ENCODE assay signal across 32 mouse cellular contexts in genomic region chr17:63972181-63972580, GRCm38 (mm10).
A peak's percentile ranks its signal among the peaks of the same experiment; 100 is the strongest.
DNase-seq lines count a peak whose midpoint lies in the region; ATAC-seq lines count a peak whose summit lies in the region.
"Had no signal": no experiment of that assay in that cellular context is flagged by ENCODE, and none has a peak within 500 bp of the region (broad histone marks: within the 10 kb centered on the region; RNA-seq: fewer than 3 reads in every experiment).

No protein-coding gene starts in this region.

- H3K9me3 ChIP-seq in heart, embryonic 13.5 days: no peaks in the 10 kb centered on the region
- H3K9me3 ChIP-seq in heart, embryonic 10.5 days: no peaks in the 10 kb centered on the region
- H3K9me3 ChIP-seq in liver, embryonic 12.5 days (replicated peaks): no peaks in the 10 kb centered on the region
- H3K9me3 ChIP-seq in liver, embryonic 11.5 days (ENCODE audit: control insufficient read depth, low read length): no peaks in the 10 kb centered on the region
- no peaks in the 10 kb centered on the region for H3K9me3 ChIP-seq in liver, embryonic 13.5 days (replicated peaks)
- H3K9me3 ChIP-seq: embryonic facial prominence, embryonic 10.5 days; embryonic facial prominence, embryonic 13.5 days; forebrain, embryonic 10.5 days; forebrain, embryonic 13.5 days; G1E; hindbrain, embryonic 13.5 days had no signal

- no peak overlapping the region for H3K4me2 ChIP-seq in heart, embryonic 13.5 days
- no peak overlapping the region for H3K4me2 ChIP-seq in liver, embryonic 12.5 days
- H3K4me2 ChIP-seq in liver, embryonic 11.5 days: no peak overlapping the region
- no peak overlapping the region for H3K4me2 ChIP-seq in liver, embryonic 13.5 days
- H3K4me2 ChIP-seq: embryonic facial prominence, embryonic 13.5 days; forebrain, embryonic 13.5 days; heart, embryonic 11.5 days; hindbrain, embryonic 13.5 days had no signal

- H3K27me3 ChIP-seq in heart, embryonic 13.5 days (replicated peaks): no peaks in the 10 kb centered on the region
- H3K27me3 ChIP-seq in heart, embryonic 10.5 days (ENCODE audit: insufficient read depth, poor library complexity, severe bottlenecking): no peaks in the 10 kb centered on the region
- no peaks in the 10 kb centered on the region for H3K27me3 ChIP-seq in liver, embryonic 12.5 days (replicated peaks)
- no peaks in the 10 kb centered on the region for H3K27me3 ChIP-seq in liver, embryonic 11.5 days (replicated peaks; ENCODE audit: control insufficient read depth, insufficient read depth, low read length)
- no peaks in the 10 kb centered on the region for H3K27me3 ChIP-seq in liver, embryonic 13.5 days
- H3K27me3 ChIP-seq: CH12.LX; embryonic facial prominence, embryonic 13.5 days; forebrain, embryonic 13.5 days; hindbrain, embryonic 13.5 days; Patski had no signal

- H3K4me1 ChIP-seq in heart, embryonic 13.5 days: peaks cover 40% of the 10 kb centered on the region
- H3K4me1 ChIP-seq in heart, embryonic 10.5 days: peaks cover 23% of the 10 kb centered on the region; the same call in 1 of the 2 replicates
- peaks cover 72% of the 10 kb centered on the region for H3K4me1 ChIP-seq in liver, embryonic 12.5 days
- H3K4me1 ChIP-seq in liver, embryonic 11.5 days (replicated peaks; ENCODE audit: control insufficient read depth, insufficient read depth, low read length): peaks cover 23% of the 10 kb centered on the region
- H3K4me1 ChIP-seq in liver, embryonic 13.5 days (replicated peaks): peaks cover 66% of the 10 kb centered on the region
- H3K4me1 ChIP-seq: embryonic facial prominence, embryonic 13.5 days; forebrain, embryonic 13.5 days had no signal

- WGBS in heart, embryonic 13.5 days: 31% methylated on average over 4 of the region's 4 CpGs
- 34% methylated on average over 4 of the region's 4 CpGs for WGBS in heart, embryonic 10.5 days
- whole genome bisulfite sequencing in liver, embryonic 12.5 days (ENCODE audit: insufficient replicate concordance): 55% methylated on average over 4 of the region's 4 CpGs
- WGBS in liver, embryonic 11.5 days: 61% methylated on average over 4 of the region's 4 CpGs
- WGBS in liver, embryonic 13.5 days (ENCODE audit: insufficient replicate concordance): 51% methylated on average over 4 of the region's 4 CpGs

- no peak overlapping the region for H3K4me3 ChIP-seq in heart, embryonic 13.5 days
- no peak overlapping the region for H3K4me3 ChIP-seq in heart, embryonic 10.5 days
- no peak overlapping the region for H3K4me3 ChIP-seq in liver, embryonic 12.5 days
- H3K4me3 ChIP-seq in liver, embryonic 11.5 days (ENCODE audit: low read depth, low read length): no peak overlapping the region
- no peak overlapping the region for H3K4me3 ChIP-seq in liver, embryonic 13.5 days (replicated peaks)
- H3K4me3 ChIP-seq: embryonic facial prominence, embryonic 10.5 days; embryonic facial prominence, embryonic 13.5 days; forebrain, embryonic 10.5 days; forebrain, embryonic 13.5 days; hindbrain, embryonic 13.5 days had no signal

- H3K36me3 ChIP-seq in heart, embryonic 13.5 days: peaks cover 7% of the 10 kb centered on the region; the same call in 1 of the 2 replicates
- H3K36me3 ChIP-seq in heart, embryonic 10.5 days: no peaks in the 10 kb centered on the region
- no peaks in the 10 kb centered on the region for H3K36me3 ChIP-seq in liver, embryonic 12.5 days
- no peaks in the 10 kb centered on the region for H3K36me3 ChIP-seq in liver, embryonic 11.5 days (ENCODE audit: control insufficient read depth, insufficient read depth, low read length)
- no peaks in the 10 kb centered on the region for H3K36me3 ChIP-seq in liver, embryonic 13.5 days
- H3K36me3 ChIP-seq: embryonic facial prominence, embryonic 10.5 days; forebrain, embryonic 10.5 days; hindbrain, embryonic 13.5 days had no signal

- H3K27ac ChIP-seq in heart, embryonic 13.5 days (replicated peaks): peak overlapping the region; percentile 48
- no peak overlapping the region for H3K27ac ChIP-seq in heart, embryonic 10.5 days
- H3K27ac ChIP-seq in liver, embryonic 12.5 days: 0 out of 2 replicates have a peak overlapping the region, but pooled peaks have one; percentile 30
- no peak overlapping the region for H3K27ac ChIP-seq in liver, embryonic 11.5 days (ENCODE audit: low read depth, low read length)
- H3K27ac ChIP-seq in liver, embryonic 13.5 days: peak overlapping the region; percentile 16; the same call in 1 of the 2 replicates
- H3K27ac ChIP-seq: embryonic facial prominence, embryonic 10.5 days; embryonic facial prominence, embryonic 13.5 days; forebrain, embryonic 10.5 days; forebrain, embryonic 13.5 days; hindbrain, embryonic 13.5 days; hindbrain, postnatal 0 days had no signal

- H3K9ac ChIP-seq in heart, embryonic 13.5 days: no peak overlapping the region
- no peak overlapping the region for H3K9ac ChIP-seq in liver, embryonic 12.5 days
- H3K9ac ChIP-seq in liver, embryonic 11.5 days (ENCODE audit: low read depth, low read length): no peak overlapping the region
- H3K9ac ChIP-seq in liver, embryonic 13.5 days: 0 out of 2 replicates have a peak overlapping the region, but pooled peaks have one; percentile 1
- H3K9ac ChIP-seq: embryonic facial prominence, embryonic 13.5 days; forebrain, embryonic 13.5 days; hindbrain, embryonic 13.5 days had no signal

- DNase-seq in heart, embryonic 10.5 days (ENCODE audit: low spot score): no peak
- peak; percentile 4 for DNase-seq in heart, postnatal 4 days
- DNase-seq in heart, adult 11 months: no peak
- DNase-seq in liver, embryonic 11.5 days (ENCODE audit: low spot score): no peak
- no peak for DNase-seq in liver, embryonic 13.5 days
- DNase-seq in cerebellum, adult 11-12 months: no peak
- DNase-seq: adrenal gland, postnatal 14 days; B cell, adult 2 months; cerebellum, adult 11 months; cerebellum, adult 8-10 months; cerebellum, postnatal 10 days; cerebellum, postnatal 36 days; embryo, embryonic 11 days; gastrocnemius, postnatal 10 days; gastrocnemius, postnatal 36 days; heart, postnatal 14 days; kidney, adult 18-20 months had no signal

- no peak for ATAC-seq in heart, embryonic 13.5 days (ENCODE audit: extremely low read depth, insufficient number of reproducible peaks, low FRiP score, low TSS enrichment)
- no peak for ATAC-seq in liver, embryonic 12.5 days
- ATAC-seq in liver, embryonic 11.5 days (replicated peaks; ENCODE audit: low FRiP score): no peak
- no peak for ATAC-seq in liver, embryonic 13.5 days (ENCODE audit: low read depth)
- ATAC-seq: forebrain, embryonic 13.5 days; forebrain, embryonic 16.5 days; hindbrain, postnatal 0 days; inflammation-experienced regulatory T-cells, adult 6 months; intestine, embryonic 16.5 days; Patski had no signal

Comparison
In these comparisons a context has a peak if more than half of its experiments do, and no peak if none do; other contexts are left out.
1. H3K27ac ChIP-seq: peak in heart, embryonic 13.5 days (single experiment), liver, embryonic 12.5 days (single experiment) and liver, embryonic 13.5 days (single experiment); none in heart, embryonic 10.5 days (single experiment) and liver, embryonic 11.5 days (single experiment).